In the genomic region with DNA sequence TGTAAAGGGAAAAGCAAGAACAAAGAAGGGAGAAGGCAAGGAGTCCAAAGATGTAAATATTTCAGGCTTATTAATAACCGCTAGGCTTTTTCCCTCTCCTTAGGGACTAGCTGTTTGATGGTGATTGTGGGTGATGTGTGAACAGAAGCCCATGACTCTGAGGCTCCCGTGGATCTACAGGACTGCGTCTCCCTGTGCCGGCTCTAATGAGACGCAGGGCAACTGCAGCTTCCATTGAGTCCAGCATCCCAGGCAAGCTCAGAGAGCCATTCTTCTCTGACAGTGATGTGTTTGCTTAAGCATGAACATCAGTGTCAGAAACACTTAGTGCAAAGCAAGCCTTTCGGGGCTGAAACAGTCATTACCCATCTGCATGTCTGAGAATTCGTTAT, we compare ENCODE assay signal across 18 mouse cellular contexts.
DNase-seq lines count a peak whose midpoint lies in the region; ATAC-seq lines count a peak whose summit lies in the region.
"Had no signal": no experiment of that assay in that cellular context is flagged by ENCODE, and none has a peak within 500 bp of the region (broad histone marks: within the 10 kb centered on the region; RNA-seq: fewer than 3 reads in every experiment).

No protein-coding gene starts in this region.

- H3K9me3 ChIP-seq in neural tube, embryonic 13.5 days, result no peaks in the 10 kb centered on the region
- H3K9me3 ChIP-seq in midbrain, embryonic 13.5 days, result no peaks in the 10 kb centered on the region
- H3K9me3 ChIP-seq: limb, embryonic 10.5 days; liver, embryonic 12.5 days; lung, embryonic 15.5 days had no signal

- DNase-seq in cerebellum, postnatal 14 days, result peak; percentile 11 to 18
- no peak for DNase-seq in cerebellum, adult 8-10 months
- no peak for DNase-seq in neural tube, embryonic 10.5 days (ENCODE audit: extremely low spot score, low spot score)
- no peak for DNase-seq in kidney, postnatal 36 days
- no peak for DNase-seq in gastrocnemius, postnatal 10 days
- no peak for DNase-seq in lung, postnatal 10 days
- DNase-seq: adrenal gland, postnatal 36 days; cerebellum, postnatal 36 days; kidney, adult 8-10 months; right cerebral cortex, adult 18-20 months; spleen, adult 18-20 months; thymus, postnatal 25 days had no signal

- H3K9ac ChIP-seq in neural tube, embryonic 13.5 days, result 0 out of 2 replicates have a peak overlapping the region, but pooled peaks have one; percentile 26
- no peak overlapping the region for H3K9ac ChIP-seq in midbrain, embryonic 13.5 days (replicated peaks)
- H3K9ac ChIP-seq: liver, embryonic 12.5 days; lung, embryonic 15.5 days had no signal

- H3K27ac ChIP-seq in neural tube, embryonic 13.5 days (replicated peaks), result peak overlapping the region; percentile 57; the same call in 1 of the 2 replicates
- H3K27ac ChIP-seq in midbrain, embryonic 13.5 days, result peak overlapping the region; percentile 71
- H3K27ac ChIP-seq: limb, embryonic 10.5 days; liver, embryonic 12.5 days; lung, embryonic 15.5 days had no signal

- no peak overlapping the region for H3K4me2 ChIP-seq in neural tube, embryonic 13.5 days
- 0 out of 2 replicates have a peak overlapping the region, but pooled peaks have one; percentile 4 for H3K4me2 ChIP-seq in midbrain, embryonic 13.5 days (replicated peaks)
- H3K4me2 ChIP-seq: liver, embryonic 12.5 days; lung, embryonic 15.5 days had no signal

- no peak overlapping the region for H3K4me3 ChIP-seq in neural tube, embryonic 13.5 days
- H3K4me3 ChIP-seq in midbrain, embryonic 13.5 days (replicated peaks), result no peak overlapping the region
- H3K4me3 ChIP-seq: limb, embryonic 10.5 days; liver, embryonic 12.5 days; lung, embryonic 15.5 days had no signal

- peaks cover 14% of the 10 kb centered on the region for H3K4me1 ChIP-seq in neural tube, embryonic 13.5 days (replicated peaks)
- H3K4me1 ChIP-seq in midbrain, embryonic 13.5 days (replicated peaks), result peaks cover 23% of the 10 kb centered on the region
- H3K4me1 ChIP-seq: limb, embryonic 10.5 days; liver, embryonic 12.5 days; lung, embryonic 15.5 days had no signal

- no peaks in the 10 kb centered on the region for H3K27me3 ChIP-seq in neural tube, embryonic 13.5 days
- H3K27me3 ChIP-seq in midbrain, embryonic 13.5 days, result no peaks in the 10 kb centered on the region
- H3K27me3 ChIP-seq: liver, embryonic 12.5 days; lung, embryonic 15.5 days; Patski had no signal

- H3K36me3 ChIP-seq in neural tube, embryonic 13.5 days, result no peaks in the 10 kb centered on the region
- H3K36me3 ChIP-seq in midbrain, embryonic 13.5 days, result no peaks in the 10 kb centered on the region
- H3K36me3 ChIP-seq: limb, embryonic 10.5 days; liver, embryonic 12.5 days; lung, embryonic 15.5 days had no signal

- 62% methylated on average over 7 of the region's 7 CpGs for WGBS in neural tube, embryonic 13.5 days
- WGBS in midbrain, embryonic 13.5 days, result 24% methylated on average over 7 of the region's 7 CpGs

- no peak for ATAC-seq in neural tube, embryonic 13.5 days (ENCODE audit: low read depth)
- ATAC-seq in midbrain, embryonic 13.5 days, result peak; percentile 82
- ATAC-seq: liver, embryonic 12.5 days; Patski had no signal

Comparison
In these comparisons a context has a peak if more than half of its experiments do, and no peak if none do; other contexts are left out.
1. DNase-seq: peak in cerebellum, postnatal 14 days (2 of 2); none in cerebellum, adult 8-10 months (single experiment), neural tube, embryonic 10.5 days (single experiment), kidney, postnatal 36 days (0 of 2), gastrocnemius, postnatal 10 days (single experiment) and lung, postnatal 10 days (single experiment).